Mouse (Mus musculus): ENCODE measurements around the gene Tank. TPM values are rescaled to one million over a fixed set of nuclear protein-coding genes. Genes with fewer than 3 reads are reported as not detected.

Gene Tank
- polyA plus RNA-seq, 1 experiment: 23.7 TPM

DNA sequence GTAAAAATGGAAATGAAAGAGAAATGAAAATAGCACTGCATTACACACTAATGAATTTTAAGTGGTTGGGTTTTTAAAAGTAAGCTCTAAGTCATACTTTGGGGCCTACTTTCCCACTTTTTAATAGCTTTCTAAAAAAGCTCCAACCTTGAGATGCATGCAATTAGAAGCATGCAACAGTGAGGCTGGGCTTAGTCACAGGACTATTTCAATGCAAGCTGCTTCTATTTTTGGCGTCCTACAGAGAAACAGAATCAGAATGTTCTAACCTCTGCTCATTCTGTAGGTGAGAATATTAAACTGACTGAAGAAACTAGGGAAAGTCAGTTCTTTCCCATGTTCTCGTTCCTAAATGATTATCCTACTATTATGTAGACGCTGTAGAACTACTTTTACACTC lies 110.7 kb downstream of the Tank start:
- Histone ChIP-seq H3K9me3 (replicated peaks; ENCODE audit: control insufficient read depth, insufficient read depth, low read length, poor library complexity, severe bottlenecking) (no peaks in the 10 kb centered on the region), H3K36me3 (ENCODE audit: control insufficient read depth, insufficient read depth, low read length, poor library complexity, severe bottlenecking) (no peaks in the 10 kb centered on the region), H3K9ac (ENCODE audit: low read depth, poor library complexity, severe bottlenecking) (no peak overlapping the region), H3K4me1 (ENCODE audit: control insufficient read depth, insufficient read depth, low read length) (no peaks in the 10 kb centered on the region), H3K4me3 (ENCODE audit: low read depth, low read length) (no peak overlapping the region), H3K27me3 (ENCODE audit: control insufficient read depth, insufficient read depth, low read length, poor library complexity, severe bottlenecking) (no peaks in the 10 kb centered on the region), H3K27ac (ENCODE audit: insufficient read depth, low read length) (no peak overlapping the region)
- no peak for TF ChIP-seq CTCF (IDR thresholded peaks at IDR 0.05; ENCODE audit: low read depth, low read length)

Other genes with a start within 250 kb of the Tank start
- 240 and 266 TPM in 2 replicates for gene Psmd14, start 133.1 kb downstream of the Tank start, polyA plus RNA-seq (2011; ENCODE audit: insufficient read depth, insufficient read length, low read depth, missing spikeins)
- gene Tbr1, start 224.3 kb downstream of the Tank start, polyA plus RNA-seq (2011; ENCODE audit: insufficient read depth, insufficient read length, low read depth, missing spikeins): not detected in 2 replicates